Comparison of ENCODE assay signal across 26 mouse cellular contexts in genomic region chr1:179357111-179357510, GRCm38 (mm10).
"Had no signal": no experiment of that assay in that cellular context is flagged by ENCODE, and none has a peak within 500 bp of the region (broad histone marks: within the 10 kb centered on the region; RNA-seq: fewer than 3 reads in every experiment).

No protein-coding gene starts in this region.

- H3K27ac ChIP-seq: gastrocnemius, adult 2 months; heart, adult 2 months; heart, embryonic 13.5 days; heart, embryonic 15.5 days; hindbrain, embryonic 14.5 days; intestine, embryonic 15.5 days; layer of hippocampus, adult 2 months; left cerebral cortex, adult 2 months; limb, embryonic 10.5 days; limb, embryonic 12.5 days had no signal

- H3K36me3 ChIP-seq: heart, embryonic 13.5 days; heart, embryonic 15.5 days; intestine, embryonic 15.5 days; limb, embryonic 10.5 days; limb, embryonic 12.5 days had no signal

- H3K9me3 ChIP-seq: heart, embryonic 13.5 days; heart, embryonic 15.5 days; intestine, embryonic 15.5 days; limb, embryonic 10.5 days; limb, embryonic 12.5 days had no signal

- H3K27me3 ChIP-seq: heart, embryonic 13.5 days; heart, embryonic 15.5 days; intestine, embryonic 15.5 days; limb, embryonic 12.5 days had no signal

- H3K9ac ChIP-seq: heart, embryonic 13.5 days; heart, embryonic 15.5 days; hindbrain, embryonic 14.5 days; intestine, embryonic 15.5 days; limb, embryonic 12.5 days had no signal

- H3K4me1 ChIP-seq: heart, embryonic 13.5 days; heart, embryonic 15.5 days; intestine, embryonic 15.5 days had no signal

- DNase-seq: gastrocnemius, adult 2 months; gastrocnemius, postnatal 10 days; gastrocnemius, postnatal 25 days; heart, adult 11 months; heart, adult 2 months; heart, postnatal 14 days; heart, postnatal 36 days; kidney, adult 18-20 months; kidney, adult 8-10 months; kidney, postnatal 10 days; kidney, postnatal 25 days; kidney, postnatal 4 days; liver had no signal

- H3K4me3 ChIP-seq: gastrocnemius, adult 2 months; heart, adult 2 months; heart, embryonic 13.5 days; heart, embryonic 15.5 days; intestine, embryonic 15.5 days; layer of hippocampus, adult 2 months; left cerebral cortex, adult 2 months; limb, embryonic 10.5 days; limb, embryonic 12.5 days had no signal

- H3K4me2 ChIP-seq: heart, embryonic 11.5 days; heart, embryonic 13.5 days; heart, embryonic 15.5 days; hindbrain, embryonic 14.5 days; intestine, embryonic 15.5 days; limb, embryonic 12.5 days; liver, embryonic 11.5 days had no signal

- ATAC-seq: hindbrain, embryonic 16.5 days; inflammation-experienced regulatory T-cells, adult 6 months; intestine, embryonic 15.5 days; intestine, postnatal 0 days had no signal
